Mouse (Mus musculus) retina, postnatal 7 days (tissue): ENCODE results near the gene Gnao1.

Source experiments
- DNase-seq: peaks from one replicate; pipeline ENCODE4 v3.0.0-alpha.2; 2012; ENCODE audit warnings: low read depth, low spot score

Gene Gnao1

DNA sequence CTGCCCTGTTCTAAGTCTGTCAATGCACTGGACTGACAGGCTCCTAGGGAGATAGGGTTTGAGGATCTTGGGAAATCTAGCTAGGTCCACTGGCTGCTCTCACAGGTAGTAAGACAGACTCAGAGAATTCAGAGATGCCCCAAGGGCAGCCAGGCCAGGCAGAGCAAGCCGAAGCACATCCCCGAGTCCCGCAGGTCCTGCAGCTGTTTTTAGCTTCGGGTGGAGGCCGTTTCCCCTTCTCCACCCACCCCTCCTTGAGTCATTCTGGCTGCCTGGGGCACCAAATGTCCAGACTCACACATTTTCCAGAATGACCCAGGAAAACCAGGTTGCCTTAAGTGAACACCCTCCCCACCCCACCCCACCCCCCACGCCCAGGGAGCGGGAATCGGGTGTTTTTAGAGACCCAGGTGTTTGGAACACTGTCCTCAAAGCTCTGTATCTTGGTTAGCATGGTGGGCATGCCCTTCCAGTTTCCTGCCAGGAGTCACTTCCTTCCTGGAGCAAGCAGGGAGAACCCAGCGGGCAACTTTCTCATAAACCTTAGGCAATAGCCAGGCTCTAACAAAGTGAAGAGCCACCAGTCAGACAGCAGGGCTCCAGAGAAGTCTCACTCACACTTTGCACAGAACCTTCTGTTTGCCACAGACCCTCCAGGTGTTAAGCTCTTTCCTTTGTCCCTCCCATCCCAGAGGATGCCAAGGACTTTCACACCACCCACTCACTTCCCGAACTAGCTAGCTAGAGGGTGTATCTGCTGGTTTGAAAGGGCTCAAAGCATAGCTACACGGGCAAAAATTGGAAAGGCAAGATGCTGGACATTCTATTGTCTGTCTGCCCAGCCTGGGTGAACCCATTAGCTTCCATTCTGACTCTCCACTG, 131.0 kb downstream of the Gnao1 start:
- DNase-seq: no peak

DNA sequence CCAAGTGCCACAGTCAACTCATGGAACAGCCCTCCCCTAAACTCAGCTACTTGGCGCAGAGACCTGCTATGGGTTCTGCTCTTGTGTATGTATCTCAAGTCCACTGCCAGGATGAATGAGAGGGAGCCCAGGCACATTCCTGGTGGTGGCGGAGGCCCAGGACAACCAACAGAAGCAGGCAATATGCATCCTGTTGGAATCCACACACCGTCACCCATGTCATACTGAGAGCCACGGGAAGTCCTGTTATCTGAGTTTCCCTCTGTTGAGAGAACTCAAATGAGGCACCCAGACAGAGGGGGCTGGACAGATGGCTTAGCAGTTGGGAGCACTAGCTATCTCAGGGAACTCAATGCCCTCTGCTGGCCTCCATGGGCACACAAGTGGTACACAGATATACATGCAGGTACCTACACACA, 131.9 kb downstream of the Gnao1 start:
- DNase-seq: no peak

DNA sequence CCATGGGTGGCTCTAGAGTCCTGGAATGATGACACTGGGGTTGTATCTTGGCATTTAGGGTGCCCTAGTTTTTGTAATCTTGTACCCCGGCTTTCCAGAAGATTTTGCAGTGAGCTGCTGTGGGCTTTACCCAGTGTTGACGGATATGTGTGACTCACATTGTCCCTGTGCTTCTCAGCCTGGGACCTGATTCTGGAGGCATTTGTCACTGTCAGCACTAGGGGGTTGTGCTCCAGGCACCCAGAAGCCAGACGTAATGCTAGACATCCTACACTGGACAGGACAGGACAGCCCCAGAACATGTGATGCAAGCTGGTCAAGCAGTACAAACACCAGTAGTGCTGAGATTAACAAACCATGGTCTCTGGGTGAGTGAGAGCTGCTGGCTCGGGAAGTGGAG, 136.0 kb downstream of the Gnao1 start:
- DNase-seq: no peak

DNA sequence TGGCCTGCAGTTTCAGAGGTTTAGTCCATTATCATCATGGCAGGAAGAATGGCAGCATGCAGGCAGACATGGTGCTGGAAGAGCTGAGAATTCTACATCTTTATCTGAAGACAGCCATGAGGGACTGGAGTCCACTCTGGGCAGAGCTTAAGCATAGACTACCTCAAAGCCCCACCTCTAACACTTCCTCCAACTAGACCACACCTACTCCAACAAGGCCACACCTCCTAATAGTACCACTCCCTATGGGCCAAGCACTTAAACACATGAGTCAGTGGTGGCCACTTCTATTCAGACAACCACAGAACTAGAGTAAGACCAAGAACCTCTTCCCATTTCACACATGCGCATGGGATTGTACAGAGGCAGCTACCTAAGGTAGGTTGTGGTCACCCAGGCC, 136.6 kb downstream of the Gnao1 start:
- DNase-seq: no peak

DNA sequence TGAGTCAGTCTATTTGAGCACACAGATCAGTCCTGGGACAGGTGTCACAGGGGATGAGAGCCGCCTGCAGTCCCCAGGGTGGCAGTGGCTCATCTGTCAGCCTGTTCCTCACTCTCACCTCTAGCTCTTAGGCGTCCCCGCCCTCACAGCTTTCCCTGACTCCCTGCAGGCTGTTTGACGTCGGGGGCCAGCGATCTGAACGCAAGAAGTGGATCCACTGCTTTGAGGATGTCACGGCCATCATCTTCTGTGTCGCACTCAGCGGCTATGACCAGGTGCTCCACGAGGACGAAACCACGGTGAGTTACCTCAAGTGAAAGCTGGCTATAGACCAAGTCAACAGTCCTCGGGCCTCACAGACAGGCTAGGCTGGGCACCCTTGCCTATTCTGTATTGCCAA, 140.4 kb downstream of the Gnao1 start:
- DNase-seq: no peak

DNA sequence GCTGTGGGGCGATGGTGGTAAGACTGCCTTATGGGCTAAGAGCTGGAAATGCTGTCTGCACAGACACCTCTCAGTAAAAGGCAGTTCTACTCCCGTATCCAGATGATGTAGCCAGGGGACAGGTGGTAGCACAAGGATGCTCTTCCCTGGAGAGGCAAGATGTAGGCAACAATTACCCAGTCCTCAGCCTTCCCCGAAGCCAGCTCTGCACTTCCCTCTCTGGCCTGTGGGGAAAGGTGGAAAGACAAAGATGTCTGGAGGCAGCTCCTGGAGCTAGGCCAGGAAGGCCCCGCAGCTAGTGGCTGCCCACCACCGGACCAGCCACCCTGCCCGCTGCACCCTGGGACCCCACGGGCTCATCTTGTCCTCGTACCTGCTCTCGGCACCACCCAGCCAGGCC, 142.7 kb downstream of the Gnao1 start:
- DNase-seq: no peak

DNA sequence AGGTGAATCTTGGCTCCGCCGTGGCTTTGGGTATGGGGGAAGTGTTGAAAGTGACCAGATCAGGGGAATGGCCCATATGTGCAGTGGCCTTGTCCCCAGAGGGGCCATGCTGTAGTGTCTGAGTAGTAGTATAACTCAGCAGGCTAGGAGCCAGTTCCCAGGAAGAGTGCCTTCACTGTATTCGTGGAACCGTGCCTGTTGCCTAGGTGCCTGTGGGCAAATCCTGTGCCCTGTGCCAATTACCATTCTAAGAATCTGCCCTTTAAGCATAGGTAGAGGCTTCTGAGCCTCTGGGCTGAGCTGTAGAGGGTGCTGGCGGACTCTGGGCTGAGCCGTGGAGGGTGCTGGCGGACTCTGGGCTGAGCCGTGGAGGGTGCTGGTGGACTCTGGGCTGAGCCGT, 148.6 kb downstream of the Gnao1 start:
- no peak for DNase-seq

DNA sequence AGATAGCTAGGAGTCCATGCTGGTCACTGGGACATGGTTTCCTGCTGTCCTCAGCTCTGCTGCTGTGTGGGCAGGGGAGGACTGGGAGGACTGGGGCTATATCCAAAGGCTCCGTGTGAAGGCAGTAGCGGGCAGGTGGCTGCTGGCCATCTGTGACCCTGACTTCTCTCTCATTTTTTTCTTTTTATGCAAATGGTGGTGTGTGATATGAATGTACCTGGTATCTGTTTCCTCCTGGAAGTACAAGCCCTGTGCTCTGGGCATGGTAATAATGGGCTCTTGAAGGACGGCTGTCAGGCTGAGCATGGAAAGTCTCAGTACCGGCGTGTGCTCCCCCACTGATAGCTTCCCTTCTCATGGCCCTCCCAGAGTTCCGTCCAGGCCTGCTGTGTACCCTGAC, 151.1 kb downstream of the Gnao1 start:
- no peak for DNase-seq

DNA sequence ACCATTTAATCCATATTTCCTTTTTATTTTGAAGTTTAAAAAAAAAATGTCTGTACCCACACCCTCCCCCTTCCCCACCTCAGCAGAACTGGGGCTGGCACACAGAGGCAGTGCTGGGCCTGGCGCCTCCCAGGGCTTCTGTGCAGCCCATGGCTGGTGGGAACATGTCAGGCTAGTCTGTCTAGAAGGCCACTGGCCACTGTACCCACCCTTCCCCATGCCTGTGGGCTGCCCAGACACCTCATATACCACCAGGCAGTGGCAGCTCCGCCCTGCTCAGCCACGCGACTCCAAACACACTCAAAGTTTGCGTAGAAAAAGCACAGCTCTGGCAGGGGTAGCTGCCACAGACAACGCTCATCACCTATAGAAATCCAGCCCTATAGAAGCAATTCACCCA, 158.5 kb downstream of the Gnao1 start:
- no peak for DNase-seq

DNA sequence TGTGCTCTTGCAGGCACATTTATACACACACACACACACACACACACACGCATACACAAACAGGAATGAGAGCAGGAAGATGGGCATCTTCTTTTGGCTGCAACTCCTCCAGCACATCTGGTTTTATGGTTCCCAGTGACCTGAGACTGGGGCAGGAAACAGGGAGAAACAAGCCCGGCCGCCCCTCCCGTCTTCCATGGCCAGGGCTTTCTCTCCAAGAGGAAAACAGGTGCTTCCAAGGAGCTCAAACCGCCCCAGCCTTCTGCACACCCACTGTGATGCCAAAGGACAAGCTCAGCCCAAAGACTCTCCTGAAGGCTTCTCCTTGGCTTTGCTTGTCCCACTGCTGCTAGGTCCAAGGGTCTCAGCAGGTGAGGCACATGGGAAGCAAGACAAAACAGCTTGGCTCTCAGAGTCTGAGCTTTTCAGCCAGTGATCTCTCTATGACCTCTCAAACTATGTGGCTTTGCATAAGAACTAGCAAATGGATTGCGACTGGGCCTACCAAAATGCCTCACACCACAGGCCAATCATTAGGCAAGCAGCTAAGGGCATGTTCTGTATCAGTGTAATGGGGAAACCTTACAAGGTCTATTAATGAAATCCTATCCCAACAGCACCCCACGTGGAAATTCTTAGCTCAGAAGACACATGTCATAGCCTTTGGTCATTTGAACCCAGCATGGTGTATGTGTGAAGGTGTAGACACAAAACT, 160.0 kb downstream of the Gnao1 start:
- DNase-seq: no peak

DNA sequence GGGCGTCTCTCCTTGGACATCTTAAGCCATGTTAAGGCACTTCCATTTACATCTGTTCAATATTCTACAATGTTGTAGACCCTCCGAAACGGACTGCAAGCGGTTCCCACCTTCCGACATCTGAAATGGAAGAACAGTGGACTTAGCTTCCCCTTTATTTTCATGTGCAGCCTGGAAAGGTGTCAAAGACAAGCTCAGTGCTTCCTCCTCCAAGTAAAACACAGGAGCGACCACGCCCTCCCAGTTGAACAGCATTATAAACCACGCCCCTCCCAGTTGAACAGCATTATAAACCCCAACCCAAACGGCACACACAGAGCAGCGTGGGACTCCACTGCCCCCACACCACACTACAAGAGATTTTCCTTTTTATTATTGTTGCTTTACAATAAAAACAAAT, 161.7 kb downstream of the Gnao1 start:
- no peak for DNase-seq

DNA sequence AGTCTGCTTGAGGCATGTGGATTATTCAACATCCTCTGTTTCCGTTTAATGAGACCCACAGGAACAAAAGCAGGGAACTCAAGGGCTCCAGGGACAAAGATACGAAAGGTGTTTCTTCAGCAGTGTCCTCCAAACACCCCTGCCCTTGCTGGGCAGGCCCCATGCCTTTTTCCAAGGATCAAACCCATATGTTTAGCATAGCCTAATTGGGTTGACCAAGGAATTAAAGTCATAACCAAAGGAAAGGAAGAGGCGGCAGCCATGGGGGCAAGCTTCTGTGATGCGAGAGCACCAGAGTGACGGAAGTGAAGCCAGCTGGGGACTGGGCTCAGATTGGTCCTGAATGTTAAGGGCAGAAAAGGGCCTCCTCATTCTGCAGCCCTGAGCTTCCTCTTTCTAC, 162.4 kb downstream of the Gnao1 start:
- no peak for DNase-seq

DNA sequence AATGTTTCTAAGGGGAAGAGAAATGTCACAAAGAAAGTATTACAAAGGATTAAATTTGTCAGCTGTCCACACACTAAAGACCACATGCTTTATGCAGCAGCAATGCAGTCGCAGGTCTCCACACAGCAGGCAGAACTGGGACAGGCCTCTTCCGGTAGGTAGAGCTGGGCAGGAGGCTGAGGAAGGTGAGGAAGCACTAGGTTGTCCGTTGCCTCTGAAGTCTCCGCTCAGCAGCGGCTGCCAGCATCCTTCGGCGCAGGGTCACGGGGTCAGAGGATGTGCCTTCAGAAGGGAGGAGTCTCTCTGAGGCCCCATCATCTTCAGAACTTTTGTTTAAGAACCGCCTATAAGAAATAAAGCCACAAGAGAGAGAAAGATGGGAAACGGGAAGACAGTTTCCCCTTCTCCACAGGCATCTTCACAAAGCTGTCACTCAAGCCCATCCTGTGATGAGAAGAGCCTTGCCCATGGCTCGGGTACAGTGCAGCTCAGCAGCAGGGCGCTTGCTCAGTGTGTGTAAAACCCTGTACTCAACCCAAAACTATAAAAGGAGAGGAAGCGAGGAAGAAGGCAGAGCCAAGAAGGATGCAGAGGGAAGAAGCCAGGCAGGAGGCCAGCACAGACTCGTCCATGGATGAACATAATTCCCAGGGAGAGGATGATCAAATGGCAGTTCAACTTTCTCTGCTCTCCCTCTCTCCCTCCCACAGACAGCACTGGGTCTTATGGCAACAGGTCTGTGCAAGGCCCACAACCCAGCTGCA, 163.4 kb downstream of the Gnao1 start:
- no peak for DNase-seq

DNA sequence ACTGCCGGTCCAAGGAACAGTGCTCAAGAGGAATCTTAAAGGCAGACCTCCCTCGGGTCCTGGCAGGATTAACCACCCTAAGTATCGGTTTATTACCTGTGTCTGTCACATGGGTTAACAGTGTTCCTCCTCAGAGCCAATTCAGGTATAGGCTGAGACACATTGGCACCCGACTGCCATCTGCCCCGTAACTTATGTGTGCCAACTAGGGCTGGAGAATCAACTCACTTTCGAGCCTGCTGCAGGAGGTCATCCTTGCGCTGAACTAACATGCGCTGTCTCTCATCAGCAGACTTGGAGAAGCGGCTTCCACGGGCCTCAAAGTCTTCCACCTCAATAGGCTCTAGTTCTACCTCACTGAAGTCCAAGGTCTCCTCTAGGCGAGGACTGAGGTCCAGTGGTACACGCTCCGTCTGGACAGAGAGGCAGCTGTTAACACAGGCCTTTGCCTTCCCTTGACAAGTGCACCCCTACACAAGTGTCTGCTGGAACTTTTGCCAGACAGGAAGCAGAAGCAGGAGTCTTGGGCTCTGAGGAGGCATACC, 164.1 kb downstream of the Gnao1 start:
- DNase-seq: no peak

DNA sequence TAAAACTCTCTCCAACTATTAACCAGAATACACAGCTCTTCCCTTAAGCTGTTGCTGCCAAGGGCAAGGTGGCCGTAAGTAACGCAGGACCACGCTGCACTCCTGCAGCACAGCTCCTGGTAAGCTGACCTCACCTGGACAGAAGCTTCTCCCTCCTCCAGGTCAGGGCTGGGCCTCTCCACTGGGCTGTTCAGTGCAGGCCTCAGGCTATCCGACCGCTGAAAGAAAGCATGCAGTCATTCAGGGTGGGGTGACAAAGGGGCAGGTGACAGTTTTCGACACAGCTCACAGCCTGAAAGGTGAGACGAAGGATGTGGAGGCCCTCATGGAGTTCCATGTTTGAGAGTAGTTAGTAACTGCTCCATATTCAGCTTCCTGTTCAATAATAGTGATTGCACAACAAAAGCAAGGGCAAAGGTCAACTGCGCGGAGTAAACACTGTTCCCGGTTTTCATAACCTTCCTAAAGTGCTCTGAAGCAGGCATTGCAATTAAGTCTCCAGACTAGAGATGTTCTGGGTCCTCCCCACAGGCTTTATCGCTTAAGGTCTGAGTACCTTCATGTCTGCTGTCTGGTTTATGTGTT, 164.9 kb downstream of the Gnao1 start:
- no peak for DNase-seq

DNA sequence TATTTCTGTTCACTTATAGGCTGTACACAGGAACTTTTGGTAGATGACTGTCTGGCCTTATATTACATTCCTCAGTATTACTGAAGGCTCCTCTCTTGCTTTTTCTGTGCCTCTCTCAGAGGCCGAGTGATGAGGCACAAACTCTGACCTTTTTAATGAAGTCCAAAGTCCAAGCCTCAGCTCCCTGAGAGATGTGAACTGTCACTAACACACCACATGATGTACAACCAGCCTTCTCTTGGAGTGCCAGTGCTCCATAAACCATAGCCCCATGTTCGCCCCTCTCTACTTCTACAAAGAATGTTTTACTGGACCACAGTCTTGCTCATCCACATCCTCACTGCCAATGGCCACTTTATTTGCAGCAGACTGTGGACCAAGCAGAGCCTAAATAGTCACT, 165.6 kb downstream of the Gnao1 start:
- no peak for DNase-seq

DNA sequence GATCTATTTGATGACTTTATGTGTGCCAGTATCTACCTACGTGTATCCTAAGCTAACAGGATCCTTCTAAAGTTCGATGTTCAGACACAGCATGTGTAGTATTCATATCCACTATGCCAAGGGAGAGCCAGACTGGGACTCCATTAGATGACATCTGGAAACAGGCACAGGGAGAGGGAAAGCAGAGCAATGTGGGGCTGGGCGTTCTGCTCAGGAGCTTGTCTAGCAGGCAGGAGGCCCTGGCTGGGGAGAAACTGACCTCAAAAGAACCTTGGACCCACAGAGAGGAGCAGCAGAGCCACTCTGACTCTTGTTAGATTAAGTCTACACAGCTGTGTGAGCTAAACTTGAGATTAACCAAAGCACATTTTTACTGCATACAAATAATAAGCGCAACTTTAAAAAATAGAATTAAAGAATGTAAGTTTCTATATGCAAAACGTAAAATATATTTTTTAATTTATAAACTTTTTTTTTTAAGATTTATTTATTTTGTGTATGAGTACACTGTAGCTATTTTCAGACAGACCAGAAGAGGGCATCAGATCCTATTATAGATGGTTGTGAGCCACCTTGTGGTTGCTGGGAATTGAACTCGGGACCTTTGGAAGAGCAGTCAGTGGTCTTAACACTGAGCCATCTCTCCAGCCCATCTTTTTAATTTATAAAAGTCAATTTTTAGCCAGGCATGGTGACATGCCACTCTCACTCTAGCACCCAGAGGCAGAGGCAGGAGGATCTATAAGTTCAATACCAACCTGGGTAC, 166.9 kb downstream of the Gnao1 start:
- no peak for DNase-seq

DNA sequence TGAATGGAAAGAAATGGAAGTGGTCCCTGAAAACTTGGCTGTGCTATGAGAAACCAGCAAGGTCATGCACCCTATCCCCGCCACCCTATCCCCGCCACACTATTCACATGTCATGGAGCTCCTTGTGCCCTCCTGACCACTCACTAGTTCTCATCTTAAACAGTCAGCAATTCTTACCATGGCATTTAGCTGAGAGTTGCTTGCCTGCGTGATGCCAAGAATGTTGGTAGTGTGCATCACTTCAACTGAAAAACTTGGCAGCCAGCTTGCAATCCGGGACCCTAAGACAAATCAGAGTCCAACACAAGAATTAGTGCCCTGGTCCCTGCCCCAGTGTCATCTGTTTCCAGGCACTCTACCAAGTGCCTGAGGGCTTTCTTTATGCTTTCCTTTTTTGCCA, 170.4 kb downstream of the Gnao1 start:
- DNase-seq: no peak

DNA sequence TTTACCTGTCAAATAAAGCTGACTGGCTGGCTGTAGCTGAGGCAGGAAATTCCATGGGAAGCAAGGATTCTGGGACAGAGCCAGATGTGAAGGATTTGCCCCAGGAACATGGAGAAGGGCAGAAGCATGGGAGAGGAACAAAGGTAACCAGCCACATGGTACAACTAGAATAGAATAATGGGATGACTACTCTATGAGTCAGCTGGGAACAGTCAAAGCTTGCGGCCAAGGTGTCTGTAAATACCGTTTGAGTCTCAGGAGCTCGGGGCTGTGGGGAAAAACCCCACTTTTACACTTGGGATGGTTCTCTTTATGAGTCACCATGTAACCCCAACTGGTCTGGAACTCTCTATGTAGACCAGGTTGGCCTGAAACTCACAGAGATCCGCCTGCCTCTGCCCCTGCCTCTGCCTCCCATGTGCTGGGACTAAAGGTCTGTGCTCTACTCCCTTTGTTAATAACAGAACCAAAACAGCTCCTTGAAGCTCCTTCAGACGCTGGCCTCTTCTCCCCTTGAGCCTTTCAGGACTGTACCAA, 172.0 kb downstream of the Gnao1 start:
- DNase-seq: no peak

DNA sequence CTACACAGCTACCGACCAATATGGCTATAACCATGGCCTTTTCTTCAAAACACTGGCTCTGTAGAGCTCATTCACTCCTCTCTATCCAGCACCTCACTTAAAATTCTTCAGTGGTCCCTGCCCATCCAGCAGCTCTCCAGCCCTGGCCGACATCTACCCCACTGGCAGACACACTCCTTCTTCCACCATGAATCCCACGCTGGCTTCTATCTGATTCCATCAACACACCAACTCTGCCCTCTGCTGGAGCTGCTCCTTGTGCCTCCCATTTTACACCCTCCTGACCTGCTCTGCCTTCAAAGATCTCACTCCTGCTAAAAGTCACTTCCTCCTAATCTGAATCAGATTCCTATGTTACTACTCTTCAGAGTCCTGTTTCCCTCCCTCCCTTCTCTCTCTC, 174.1 kb downstream of the Gnao1 start:
- DNase-seq: no peak

DNA sequence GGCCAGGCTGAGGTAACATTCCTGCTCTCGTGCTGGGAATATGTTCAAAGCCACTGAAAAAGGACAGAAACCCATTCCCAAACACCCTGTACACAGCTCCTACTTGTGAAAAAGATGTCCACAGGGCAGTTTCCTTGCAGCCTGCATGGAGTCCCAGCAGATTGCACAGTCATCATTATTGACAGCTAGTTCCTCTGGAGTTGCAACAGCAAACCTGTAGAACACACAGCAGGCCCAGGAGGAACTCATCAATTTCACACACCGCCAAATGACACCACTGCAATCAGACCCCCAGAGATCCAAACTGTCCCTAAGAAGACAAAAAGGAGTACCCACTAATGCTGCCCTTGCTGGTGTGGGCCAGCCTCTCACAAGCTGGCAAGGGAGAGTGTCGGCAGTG, 175.0 kb downstream of the Gnao1 start:
- DNase-seq: no peak
